Mouse (Mus musculus): Measurements from ENCODE around the gene Col8a2. TPM values are rescaled to one million over a fixed set of nuclear protein-coding genes. Genes with fewer than 3 reads are reported as not detected.

Gene Col8a2
- not detected for polyA plus RNA-seq (2017; shearing (Covaris generic))

DNA sequence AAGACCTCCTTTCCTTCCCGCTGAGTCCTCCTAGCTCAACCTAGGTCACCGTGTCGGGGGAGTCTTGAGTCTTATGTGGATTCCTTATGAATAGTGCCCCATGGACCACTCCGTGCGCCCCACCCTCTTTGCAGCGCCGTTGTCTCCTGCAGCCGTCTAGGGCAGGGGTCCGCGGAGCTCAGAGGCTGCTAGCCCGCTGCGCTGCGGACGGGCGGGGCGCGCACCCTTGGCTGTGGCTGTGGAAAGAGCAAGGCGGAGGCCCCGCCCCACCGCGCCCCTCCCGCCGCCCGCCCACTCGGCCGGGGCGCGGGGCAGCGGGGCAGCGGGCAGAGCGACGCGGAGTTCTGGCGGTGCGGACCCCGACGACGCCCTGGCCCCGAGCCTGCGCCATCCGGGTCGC is at the start of gene Col8a2:
TSS of gene Col8a2 (plus strand) at position 302 of the 400 bp plus-strand sequence.

DNA sequence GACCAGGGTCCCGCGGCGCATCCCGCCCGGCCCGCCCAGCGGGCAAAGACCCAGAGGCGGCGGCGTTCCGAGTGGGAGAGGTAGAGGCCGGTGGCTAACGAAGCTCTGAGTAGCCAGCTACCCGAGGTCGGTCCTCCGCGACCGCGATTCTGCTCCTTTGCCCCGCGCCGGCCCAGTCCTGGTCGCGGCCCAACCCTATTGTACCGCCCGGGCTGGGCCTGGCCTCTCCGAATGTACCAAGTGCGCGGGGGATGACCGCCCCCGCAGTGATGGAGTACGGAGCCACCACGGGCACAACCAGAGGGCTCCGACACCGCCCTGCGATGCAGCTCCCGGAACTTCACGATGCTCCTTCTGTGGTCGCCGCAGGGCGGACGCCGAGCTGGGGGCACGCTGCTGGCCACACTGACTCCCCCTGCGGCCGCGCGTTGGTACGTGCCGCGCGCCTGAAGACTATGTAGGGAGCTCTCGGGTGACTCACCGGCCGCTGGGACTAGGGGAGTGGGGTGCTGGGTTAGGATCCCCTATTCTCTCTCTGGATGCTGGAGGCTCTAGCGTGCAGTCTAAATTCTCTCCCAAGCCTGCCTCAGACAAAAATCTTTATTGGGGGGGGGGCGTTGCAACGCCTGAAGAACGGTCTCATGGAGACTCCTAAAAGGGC is 30.3 kb upstream of the Col8a2 start, which contains the start of gene Map7d1:
TSS of gene Map7d1 (minus strand) at position 213 of the 661 bp plus-strand sequence.

DNA sequence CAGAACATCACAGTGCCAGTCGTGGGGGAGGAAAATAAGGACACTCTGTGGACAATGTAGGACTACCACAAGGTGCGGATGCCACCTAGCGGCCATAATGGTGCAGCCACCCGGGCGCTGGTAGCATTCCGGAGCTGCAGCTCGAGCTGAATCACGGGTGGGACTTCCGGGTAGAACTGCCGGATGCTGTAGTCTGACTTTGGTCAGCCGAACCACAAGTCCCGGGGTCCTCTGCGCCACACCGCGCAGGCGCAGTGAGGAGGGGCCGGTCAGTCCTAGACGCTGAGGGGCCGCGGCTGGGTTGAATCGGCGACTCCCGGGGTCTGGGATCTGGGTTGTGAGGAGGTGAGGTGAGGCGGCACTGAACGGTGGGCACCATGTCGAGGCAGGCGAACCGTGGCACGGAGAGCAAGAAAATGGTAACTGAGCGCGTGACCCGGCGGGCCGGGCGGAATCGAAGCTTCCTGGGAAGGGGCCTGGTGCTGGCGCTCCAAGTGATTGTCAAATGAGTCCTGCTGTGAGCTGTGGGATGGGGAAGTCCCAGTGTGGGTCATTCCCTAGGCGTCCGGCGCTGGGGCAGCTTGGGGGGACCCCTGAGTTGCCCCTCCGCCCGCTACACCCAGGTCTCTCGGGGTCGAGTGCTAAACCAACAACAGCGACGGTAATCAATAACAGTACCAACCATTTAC is 24.3 kb upstream of the Col8a2 start, which contains the start of gene Trappc3:
TSS of gene Trappc3 (plus strand) at position 207 of the 689 bp plus-strand sequence.

DNA sequence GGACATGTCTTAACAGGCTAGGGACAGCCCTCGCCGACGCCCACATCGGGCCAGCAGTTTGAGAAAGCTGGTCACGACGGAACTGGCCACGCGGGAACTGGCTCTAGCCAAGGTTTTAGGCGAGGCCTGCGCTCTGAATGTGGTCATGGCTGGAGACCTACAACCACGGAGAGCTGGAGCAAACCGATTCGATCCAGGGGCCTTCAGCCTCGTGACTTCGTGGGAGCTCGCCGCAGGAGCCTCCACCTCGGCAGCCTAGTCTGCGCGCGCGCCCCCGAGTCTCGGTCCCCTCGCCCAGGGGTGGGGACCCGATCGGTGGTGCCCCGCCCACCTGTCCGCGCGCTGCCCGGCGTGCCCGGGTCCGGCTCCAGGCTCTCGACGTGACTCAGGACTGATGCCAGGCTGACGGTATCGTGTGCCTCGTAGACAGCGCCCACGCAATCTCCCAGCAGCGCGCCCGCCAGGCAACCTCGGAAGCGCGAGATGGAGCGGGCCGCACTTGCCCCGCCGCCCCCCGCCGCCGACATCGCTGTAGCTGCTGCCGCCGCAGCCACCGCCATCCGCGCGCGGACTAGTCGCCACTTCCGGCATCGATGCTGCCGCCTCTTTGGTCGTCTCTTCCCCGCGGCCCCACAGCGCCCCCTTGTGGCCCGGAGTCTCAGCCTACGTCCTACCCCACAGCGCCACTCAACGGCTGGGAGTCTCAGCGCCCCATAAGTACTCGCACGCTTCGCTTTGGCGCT is 34.7 kb downstream of the Col8a2 start, which contains the start of gene Adprhl2:
TSS of gene Adprhl2 (minus strand) at position 593 of the 743 bp plus-strand sequence.

DNA sequence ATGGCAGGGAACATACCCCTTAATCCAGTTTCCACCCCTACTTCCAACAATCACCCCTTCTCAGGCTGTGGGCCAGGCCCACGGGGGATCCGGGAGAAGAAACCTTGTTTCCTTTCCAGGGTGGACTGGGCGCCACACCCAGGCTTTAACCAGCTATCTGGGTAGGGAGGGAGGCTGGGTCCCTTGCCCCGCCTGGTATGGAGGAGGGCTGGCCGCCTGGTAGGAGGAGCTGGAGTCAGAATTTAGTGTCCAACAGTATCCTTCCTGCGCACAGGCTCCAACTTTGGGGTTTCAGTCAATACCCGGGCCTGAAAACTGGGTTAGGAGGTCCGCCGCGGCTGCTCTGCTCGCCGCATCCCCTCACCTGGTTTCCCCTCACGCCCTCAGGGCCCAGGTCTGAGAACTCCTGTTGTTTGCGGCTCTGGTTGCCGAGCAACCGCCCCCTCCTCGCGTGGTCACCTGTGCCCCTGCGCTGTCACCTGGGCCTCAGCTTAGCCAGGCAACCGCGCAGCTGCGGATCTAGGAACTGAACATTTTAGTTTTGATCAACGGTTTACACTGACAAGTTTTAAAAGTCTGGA is 38.8 kb downstream of the Col8a2 start, which contains the start of gene Tekt2:
TSS of gene Tekt2 (minus strand) at position 408 of the 581 bp plus-strand sequence.

Other genes with a start within 250 kb of the Col8a2 start
- gene Mrps15, start 239.9 kb upstream of the Col8a2 start, polyA plus RNA-seq (2017; shearing (Covaris generic)), result 74.8 TPM
- gene Oscp1, start 228.2 kb upstream of the Col8a2 start, polyA plus RNA-seq (2017; shearing (Covaris generic)), result 0.51 TPM
- 22.3 TPM for gene Lsm10, start 190.2 kb upstream of the Col8a2 start, polyA plus RNA-seq (2017; shearing (Covaris generic))
- gene Stk40, start 182.8 kb upstream of the Col8a2 start, polyA plus RNA-seq (2017; shearing (Covaris generic)), result 66.4 TPM
- 12.7 TPM for gene Eva1b, start 139.0 kb upstream of the Col8a2 start, polyA plus RNA-seq (2017; shearing (Covaris generic))
- 0.73 TPM for gene Sh3d21, start 123.3 kb upstream of the Col8a2 start, polyA plus RNA-seq (2017; shearing (Covaris generic))
- gene Thrap3, start 84.0 kb upstream of the Col8a2 start, polyA plus RNA-seq (2017; shearing (Covaris generic)), result 221 TPM
- gene Map7d1, start 30.4 kb upstream of the Col8a2 start, polyA plus RNA-seq (2017; shearing (Covaris generic)), result 44.2 TPM
- gene Trappc3, start 24.5 kb upstream of the Col8a2 start, polyA plus RNA-seq (2017; shearing (Covaris generic)), result 65.2 TPM
- 43.0 TPM for gene Adprhl2, start 34.9 kb downstream of the Col8a2 start, polyA plus RNA-seq (2017; shearing (Covaris generic))
- gene Tekt2, start 38.9 kb downstream of the Col8a2 start, polyA plus RNA-seq (2017; shearing (Covaris generic)), result not detected
- gene Ago3, start 142.8 kb downstream of the Col8a2 start, polyA plus RNA-seq (2017; shearing (Covaris generic)), result 29.1 TPM
- gene Ago1, start 181.8 kb downstream of the Col8a2 start, polyA plus RNA-seq (2017; shearing (Covaris generic)), result 4.5 TPM
- 0.18 TPM for gene Ago4, start 246.7 kb downstream of the Col8a2 start, polyA plus RNA-seq (2017; shearing (Covaris generic))